Mouse (Mus musculus) cerebellum, postnatal 4 days (tissue): ENCODE results near the gene Med12.

ENCODE experiments used
- DNase-seq, 2 experiments: peaks; one replicate each; pipeline ENCODE4 v3.0.0; 2022; ENCODE audit warnings: low spot score in 2 of 2, mixed read lengths in 1 of 2

Med12 gene

DNA sequence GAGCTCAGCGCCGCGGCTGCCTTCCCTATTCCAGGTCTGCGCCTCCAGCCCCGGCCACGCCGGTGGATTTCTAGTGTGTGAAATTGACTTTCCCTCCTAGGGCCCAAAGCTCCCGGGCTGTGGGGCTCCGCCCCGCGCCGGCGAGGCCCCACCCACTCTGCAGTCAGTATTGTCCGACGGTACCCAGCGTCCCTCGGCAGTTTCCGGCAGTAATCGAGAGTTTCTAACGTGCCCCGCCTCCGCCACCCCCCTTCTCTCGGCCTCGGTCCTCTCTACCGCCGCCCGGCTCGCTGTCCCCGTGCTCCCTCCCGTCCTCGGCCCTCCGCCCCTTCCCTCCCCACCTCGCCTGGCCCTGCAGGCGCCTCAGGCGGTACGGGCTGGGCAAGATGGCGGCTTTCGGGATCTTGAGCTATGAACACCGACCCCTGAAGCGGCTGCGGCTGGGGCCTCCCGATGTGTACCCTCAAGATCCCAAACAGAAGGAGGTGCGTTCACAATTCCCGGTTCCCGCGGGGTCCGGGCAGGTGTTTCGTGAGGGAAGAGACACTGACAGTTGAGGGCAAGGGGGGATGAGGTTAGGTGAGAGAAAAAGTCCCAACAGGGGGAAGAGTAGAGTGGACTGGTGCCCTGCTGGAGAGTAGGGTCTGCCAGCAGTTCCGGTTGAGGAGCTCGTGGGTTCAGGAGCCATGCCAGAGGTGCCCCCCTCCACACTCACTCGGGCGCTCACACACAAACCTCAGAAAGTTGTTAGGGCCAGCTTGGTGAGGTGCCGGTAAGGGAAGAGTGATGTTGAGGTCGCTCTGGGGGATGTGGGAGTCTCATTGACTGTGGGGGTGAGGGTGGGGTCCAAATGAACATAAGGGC is at the start of gene Med12:
Med12 (plus strand) TSS at position 156 of the 864 bp plus-strand sequence.
- DNase-seq: peak; percentile 61 to 81

DNA sequence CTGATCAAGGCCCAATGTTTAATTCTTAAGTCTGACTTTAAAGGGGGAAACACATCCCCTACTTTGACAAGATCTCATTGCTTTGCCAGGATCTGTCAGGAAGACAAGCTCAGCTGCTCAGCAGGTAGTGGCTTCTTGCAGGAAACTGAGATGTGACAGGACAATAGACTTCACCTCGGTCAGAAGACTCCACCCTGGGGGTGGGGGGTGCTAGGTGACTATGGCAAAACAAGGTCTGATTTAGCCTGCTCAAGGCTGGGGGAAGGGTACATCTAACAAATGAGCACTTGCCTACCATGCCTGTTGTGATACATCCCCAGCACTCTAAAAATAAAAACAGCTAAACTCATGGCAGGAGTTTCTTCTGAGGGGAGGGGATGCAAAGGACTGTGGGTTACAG is 28.8 kb upstream of the Med12 start:
- no peak for DNase-seq

DNA sequence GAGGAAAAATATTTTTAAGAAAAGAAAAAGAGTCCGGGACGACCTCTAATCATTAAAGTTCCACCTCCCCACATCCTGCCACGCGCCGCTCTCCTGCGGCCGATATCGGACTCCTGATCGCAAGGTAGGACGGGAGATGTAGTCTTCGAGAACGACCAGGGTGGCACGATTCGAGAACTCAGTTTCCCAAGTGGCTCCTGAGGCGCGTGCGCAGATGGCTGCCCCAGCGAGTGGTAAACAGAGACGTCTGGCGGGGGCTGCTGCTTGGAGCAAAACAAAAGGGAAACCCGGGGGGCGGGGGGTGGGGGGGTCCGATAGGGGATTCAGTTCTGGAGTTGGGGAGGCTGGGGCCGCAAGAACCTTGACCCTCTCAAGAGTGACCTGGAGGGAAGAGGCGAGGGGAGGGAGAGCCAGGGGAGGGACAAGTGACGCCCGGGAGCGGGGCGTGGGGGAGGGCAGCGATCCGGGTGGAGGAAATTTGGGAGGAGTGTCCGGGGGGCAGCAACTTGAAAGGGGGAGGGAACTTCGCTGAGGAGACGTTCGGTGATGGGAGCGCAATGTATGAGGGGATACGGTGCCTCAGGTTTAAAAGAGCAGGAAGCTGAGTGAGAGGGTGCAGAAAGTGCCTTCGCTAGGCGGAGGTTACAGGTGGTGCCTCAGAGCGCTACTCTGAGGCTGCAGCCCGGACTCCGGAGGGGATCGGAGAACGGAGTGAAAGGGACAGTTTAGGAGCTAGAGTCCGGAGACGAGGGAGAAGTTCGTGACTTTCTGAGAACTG is 19.7 kb upstream of the Med12 start, which contains the start of gene Foxo4:
Foxo4 (plus strand) TSS at position 577 of the 778 bp plus-strand sequence.
- DNase-seq: peak; percentile 67 to 72

DNA sequence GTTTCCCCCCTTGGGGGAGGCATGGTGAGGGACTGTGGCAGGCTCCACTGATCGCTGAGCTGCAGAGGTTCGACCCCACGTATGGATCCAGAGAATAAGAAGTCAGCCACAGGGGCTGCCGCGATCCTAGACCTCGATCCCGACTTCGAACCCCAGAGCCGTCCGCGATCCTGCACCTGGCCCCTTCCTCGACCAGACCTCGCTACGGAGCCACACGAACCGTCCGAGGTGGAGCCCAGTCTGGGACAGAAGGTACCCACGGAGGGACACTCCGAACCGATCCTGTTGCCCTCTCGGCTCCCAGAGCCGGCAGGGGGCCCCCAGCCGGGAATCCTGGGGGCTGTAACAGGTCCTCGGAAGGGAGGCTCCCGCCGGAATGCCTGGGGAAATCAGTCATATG is 19.1 kb upstream of the Med12 start:
- no peak for DNase-seq

DNA sequence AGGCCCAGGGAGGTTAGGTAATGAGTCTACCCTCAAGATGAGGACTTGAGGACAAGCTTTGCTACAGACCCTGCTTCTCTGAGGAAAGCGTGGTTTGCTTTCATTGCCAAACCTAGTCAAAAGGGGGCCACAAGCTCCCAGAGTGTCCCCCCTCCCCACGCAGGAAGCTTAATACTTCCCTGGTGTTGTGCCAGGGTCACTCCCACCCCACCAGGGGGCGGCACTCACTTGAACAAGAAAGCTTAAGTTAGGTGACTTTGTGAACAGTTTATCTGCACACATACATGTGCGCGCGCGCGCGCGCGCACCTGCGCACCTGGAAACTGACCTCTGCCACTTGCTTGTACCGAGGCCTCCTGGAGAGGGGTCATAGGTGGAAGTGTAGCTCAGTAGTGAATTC is 17.2 kb upstream of the Med12 start:
- DNase-seq: no peak

DNA sequence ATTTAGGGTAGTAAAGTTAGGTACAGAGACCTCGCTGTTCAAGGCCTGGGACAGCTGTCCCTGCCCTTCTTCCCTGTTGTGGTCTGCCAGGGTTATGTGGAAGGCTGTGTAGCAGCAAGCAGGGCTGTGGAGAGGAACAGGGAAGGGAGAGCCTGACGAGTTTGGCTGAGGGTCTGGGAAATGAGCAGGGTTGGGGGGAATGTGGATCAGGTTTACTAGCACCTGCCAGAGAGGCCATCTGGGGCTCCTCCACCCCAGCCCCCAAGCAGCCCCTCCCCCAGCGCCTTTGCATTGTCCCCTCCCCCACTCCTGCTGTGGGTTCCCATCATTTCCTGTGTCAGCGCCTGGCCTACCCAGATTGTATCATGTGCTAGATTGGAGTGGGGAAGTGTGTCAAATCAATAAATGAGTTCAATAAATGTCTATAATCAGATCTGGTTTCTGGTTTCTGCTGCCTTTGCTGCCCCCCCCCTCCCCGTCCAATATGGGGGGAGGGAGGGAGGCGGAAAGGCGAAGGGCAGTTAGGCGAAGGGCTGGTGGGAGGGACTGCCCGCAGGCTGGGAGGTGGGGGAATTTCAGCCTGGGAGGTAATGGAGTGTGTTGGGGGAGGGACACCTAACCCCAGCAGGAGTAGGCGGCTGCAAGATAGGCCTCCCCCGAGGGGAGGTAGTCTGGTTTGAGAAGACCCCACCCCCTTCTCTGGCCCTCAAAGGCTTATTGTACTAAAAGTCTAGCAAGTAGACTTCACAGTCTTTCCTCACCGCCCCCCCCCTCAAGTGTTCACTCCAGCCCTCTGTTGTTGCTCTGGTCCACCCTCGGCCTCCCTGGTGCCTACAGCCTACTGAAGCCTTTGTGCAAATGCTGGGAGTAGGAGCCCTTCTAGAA is 13.1 kb upstream of the Med12 start:
- DNase-seq: no peak

DNA sequence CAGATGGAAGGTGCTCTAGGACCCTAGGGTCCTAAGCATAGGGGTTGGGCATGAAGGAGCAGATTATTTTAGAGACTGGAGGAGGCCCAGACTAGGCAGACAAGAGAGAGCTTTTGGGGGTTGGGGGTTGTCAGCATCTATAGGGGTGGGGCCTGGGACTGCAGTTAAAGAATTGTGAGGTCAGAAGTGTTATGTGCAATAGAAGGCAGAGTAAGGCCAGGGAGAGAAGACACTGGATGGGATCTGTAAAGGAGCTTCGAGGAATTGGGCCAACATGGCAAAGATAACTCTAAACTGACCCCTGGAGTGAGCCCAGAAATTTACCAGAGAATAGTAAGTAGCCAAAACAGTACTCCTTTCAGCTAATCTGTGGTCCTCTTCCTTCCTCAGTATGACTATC is 9.9 kb upstream of the Med12 start, which contains the start of gene Gm614:
Gm614 (minus strand) TSS at position 101 of the 400 bp plus-strand sequence.
- no peak for DNase-seq

DNA sequence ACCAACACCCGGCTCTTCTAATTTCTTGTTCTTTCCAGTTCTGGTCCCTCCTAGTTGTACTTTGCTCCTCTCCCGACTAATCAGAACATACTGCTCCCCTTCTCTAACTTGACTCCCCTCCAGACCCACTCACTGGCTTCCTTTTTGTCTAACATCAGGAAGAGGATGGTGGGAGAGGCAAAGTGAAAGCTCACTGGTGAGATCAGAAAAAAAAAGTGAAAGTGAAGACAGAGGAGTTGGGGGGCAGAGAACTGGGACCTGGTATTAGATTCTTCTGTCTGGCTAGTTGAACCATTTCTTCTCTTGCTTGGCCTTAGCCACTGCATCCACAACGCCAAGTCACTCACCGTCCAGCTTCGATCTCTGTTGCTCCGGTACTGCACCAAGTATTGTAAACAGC is 7.2 kb upstream of the Med12 start:
- no peak for DNase-seq

DNA sequence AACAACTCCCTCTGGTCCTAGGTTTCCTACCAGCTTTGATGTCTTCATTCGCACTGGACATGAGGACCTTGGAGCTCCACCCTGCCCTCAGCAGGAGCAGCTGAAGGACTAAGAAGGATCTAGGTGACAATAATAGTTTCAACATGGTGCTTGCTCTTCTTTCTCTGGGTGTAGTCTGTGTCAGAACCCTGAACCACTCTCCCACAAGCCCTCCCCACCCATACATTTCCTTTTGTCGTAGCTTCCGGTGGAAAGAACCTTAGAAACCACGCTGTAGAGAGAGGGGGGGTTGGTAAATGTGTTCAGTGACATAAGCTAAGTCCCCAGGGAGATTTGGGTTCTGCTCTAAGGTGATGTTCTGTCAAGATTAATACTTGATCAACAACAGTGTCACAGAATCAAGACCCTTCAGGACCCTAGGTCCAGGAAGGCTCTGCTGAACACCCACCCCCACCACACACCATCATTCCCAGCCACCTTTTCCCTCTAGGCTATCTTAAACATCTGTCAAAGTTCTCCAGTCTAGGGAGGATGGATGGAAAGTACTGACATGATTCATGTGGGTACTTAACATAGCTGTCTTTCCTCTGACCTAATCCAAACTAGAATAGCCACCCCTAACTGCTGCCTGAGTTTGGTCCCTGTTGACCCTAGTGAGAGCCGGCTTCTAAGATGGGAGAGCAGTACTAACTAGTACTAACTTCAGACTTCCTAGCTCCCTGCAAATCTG is 5.6 kb upstream of the Med12 start, which contains the start of gene Il2rg:
Il2rg (minus strand) TSS at position 231 of the 730 bp plus-strand sequence.
- DNase-seq: no peak

DNA sequence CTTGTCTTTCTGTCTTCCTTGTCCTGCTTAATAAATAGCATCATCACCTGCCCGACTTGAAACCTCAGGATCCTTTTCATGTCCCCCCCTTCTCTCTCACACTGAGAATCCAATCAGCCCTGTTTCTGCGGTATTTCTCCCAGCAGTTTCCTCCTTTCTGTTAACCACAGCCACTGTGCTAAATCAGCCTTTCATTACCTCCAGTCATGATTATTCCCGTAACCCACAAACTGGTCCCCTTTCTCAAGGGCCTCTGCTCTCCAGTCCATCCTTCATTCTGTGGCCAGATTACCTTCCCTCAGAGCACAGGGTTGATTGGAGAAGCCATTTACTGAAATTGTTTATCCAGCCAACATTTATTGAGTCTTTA is 5.1 kb upstream of the Med12 start, which contains the start of gene Gm20489:
Gm20489 (minus strand) TSS at position 269 of the 370 bp plus-strand sequence.
- DNase-seq: no peak

DNA sequence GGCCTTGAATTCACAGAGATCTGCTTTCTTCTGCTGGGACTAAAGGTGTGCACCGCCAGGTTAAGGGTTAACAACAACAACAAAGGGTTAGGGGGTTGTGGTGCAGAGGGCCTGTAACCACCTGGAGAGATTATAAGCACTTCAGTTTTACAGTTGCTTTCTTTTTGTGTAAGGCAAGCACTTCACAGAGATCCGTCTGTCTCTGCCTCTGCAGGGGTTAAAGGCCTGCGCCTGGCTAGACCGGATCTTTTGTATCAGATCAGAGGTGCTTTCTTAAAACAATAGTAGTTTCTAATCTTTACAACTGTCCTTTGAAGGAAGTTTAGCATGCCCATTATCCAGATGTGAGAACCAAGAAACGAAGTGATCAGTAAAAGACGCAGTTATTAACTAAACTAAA is 420 bp upstream of the Med12 start:
- no peak for DNase-seq

DNA sequence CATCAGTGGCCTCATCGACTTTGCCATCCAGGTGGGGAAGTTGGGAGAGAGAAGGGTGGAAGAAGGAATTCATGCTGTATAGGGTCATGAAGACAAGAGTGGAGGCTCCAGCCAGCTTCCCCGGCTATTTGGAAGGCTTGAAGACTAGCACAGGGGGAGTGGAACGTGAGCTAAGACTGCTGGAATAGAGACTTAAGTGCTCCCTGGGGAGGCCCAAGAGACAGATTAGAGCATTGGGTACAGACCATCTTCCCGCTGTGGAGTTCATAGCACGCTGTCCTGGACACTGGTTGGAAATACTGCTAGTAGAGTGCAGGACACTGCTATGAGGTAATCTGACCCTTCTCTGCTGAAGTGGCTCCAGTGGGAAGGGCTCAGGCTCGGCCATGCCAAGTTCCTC is 9.0 kb downstream of the Med12 start:
- no peak for DNase-seq

DNA sequence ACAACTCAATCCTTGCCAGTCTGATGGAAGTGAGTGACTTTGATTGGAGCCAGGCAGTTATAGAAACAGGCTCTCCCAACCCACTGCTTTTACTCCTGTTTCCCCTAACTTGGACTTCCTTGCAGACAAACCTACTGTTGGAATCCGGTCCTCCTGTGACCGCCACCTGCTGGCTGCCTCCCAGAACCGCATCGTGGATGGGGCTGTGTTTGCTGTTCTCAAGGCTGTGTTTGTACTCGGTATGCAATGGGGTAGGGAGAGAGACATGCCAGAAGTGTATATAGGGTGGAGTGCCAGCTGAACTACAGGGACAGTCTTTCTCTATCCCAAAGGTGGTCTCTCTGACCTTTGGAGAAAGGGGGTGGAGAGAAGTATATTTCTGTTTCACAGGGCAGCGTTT is 11.7 kb downstream of the Med12 start:
- DNase-seq: peak; percentile 32 to 54

DNA sequence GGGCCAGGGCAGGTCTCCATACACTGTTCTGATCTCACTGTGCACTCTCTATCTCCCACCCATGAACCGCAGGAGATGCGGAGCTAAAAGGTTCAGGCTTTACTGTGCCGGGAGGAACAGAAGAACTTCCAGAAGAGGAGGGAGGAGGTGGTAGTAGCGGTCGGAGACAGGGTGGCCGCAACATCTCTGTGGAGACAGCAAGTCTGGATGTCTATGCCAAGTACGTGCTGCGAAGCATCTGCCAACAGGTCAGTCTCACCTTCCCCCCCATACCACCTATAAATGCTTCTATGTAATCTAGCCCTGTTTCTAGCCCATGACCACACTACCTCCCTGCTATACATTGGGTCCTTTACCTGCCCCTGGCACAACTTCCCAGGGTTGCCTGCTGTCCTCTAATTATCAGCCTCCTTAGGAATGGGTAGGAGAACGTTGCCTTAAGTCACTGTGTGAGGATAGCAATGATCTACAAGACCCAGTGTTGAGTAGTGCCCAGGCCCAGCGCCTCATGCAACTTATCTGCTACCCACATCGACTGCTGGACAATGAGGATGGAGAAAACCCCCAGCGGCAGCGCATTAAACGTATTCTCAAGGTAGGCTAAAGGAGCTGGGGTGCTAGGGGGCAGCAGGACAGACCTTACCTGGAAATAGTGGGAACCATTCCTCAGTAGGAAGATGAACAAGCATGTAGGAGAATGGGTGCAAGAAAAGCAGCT is 12.3 kb downstream of the Med12 start:
- DNase-seq: no peak

DNA sequence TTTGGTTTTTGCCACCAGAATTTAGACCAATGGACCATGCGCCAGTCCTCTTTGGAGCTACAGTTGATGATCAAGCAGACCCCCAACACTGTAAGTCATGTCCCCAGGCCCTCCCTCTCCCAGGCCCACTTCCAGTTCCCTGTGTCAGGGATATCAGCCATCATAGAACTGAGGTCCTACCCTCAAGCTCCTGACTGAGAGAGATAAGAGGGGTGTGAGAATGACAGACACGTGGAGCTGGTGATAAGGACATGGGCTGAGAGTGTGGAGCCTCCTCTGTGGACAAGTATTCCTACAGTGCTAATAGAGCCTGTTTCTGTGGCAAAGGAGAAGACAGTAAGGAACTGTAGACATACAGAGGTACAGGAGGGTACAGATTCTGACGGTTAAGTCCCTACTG is 13.7 kb downstream of the Med12 start:
- no peak for DNase-seq

DNA sequence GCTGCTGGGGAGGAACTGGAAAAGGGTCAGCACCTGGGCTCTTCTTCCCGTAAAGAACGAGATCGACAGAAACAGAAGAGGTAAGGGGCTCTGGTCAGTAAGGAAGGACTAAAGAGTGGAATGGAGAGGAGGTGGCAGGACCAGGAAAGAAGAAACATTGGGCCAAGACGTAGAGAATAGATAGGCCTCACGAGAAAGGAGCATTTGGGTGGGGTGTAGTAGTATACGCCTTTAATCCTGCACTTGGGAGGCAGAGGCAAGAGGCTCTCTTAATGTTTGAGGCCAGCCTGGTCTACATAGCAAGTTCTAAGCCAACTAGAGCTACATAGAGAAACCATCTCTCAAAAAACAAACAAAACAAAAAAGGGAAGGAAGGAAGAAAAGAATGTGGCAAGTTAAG is 14.6 kb downstream of the Med12 start:
- DNase-seq: no peak

DNA sequence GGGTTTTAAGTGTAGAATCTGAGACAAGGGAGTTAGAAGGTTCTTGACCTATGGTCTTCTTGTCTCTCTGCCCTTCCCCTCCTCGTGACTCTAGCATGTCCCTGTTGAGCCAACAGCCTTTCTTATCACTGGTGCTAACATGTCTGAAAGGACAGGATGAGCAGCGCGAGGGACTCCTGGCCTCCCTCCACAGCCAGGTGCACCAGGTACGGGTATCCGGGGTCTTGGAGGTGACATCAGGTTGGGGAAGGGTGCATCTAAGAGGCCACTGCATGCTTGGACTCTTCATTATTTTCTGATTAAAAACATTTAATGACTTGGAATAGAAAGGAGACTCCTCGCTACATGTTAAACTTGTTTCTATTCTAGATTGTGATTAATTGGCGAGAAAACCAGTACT is 15.2 kb downstream of the Med12 start:
- DNase-seq: no peak

DNA sequence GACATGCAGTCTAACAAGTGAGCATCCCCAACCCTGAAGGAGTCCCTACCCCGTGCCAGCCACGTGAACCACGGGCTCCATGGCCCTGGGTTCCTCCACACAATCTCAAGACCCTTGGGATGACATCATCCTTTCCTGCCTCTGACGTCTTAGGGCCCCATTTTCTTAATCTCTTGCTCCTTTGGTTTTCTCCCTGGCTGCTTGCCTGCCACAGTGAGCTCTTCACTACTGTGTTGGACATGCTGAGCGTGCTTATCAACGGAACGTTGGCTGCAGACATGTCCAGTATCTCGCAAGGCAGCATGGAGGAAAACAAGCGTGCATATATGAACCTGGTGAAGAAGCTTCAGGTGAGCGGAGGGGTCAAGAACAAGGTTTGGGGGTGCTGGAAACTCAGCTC is 16.3 kb downstream of the Med12 start:
- DNase-seq: no peak

DNA sequence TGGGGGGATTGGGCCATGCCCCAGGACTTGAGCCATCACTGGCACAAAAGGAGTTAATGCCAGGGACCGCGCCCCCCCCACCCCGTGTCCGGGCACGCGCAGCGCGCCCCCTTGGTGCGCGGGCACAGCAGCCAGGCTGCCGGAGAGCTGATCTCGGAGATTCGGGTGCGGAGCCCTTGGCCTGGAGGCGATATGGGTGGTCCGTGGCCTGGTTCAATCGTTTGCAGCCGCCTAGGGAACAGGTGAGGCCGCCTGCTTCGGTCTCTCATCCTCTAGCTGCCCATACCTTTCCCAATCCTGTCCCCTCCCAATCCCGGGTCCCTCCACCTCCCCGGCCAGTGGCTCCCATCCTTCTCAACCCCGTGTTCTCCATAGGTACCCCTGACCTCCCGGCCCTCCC is 25.2 kb downstream of the Med12 start, which contains the start of gene Nlgn3:
Nlgn3 (plus strand) TSS at position 114 of the 400 bp plus-strand sequence.
- peak; percentile 31 to 58 for DNase-seq
